Mouse (Mus musculus): Measurements from ENCODE around the gene Klhl10. TPM values are rescaled to one million over a fixed set of nuclear protein-coding genes. Genes with fewer than 3 reads are reported as not detected.

Gene Klhl10
- total RNA-seq, 2 experiments from 2014 or later = not detected

Other genes starting within 250 kb of the Klhl10 start
- not detected in 2 replicates for gene Krt9, start 248.7 kb upstream of the Klhl10 start, total RNA-seq (2014; fragmentation: Nextera tagmentation)
- gene Krt9, start 248.7 kb upstream of the Klhl10 start, total RNA-seq (2017) = not detected in 2 replicates
- gene Krt14, start 234.4 kb upstream of the Klhl10 start, total RNA-seq (2014; fragmentation: Nextera tagmentation) = not detected in 2 replicates
- not detected in 2 replicates for gene Krt14, start 234.4 kb upstream of the Klhl10 start, total RNA-seq (2017)
- gene Krt16, start 193.0 kb upstream of the Klhl10 start, total RNA-seq (2014; fragmentation: Nextera tagmentation) = not detected in 2 replicates
- gene Krt16, start 193.0 kb upstream of the Klhl10 start, total RNA-seq (2017) = not detected in 2 replicates
- gene Krt17, start 180.9 kb upstream of the Klhl10 start, total RNA-seq (2014; fragmentation: Nextera tagmentation) = not detected in 2 replicates
- gene Krt17, start 180.9 kb upstream of the Klhl10 start, total RNA-seq (2017) = not detected in 2 replicates
- gene Krt42, start 172.0 kb upstream of the Klhl10 start, total RNA-seq (2014; fragmentation: Nextera tagmentation) = not detected in 2 replicates
- not detected in 2 replicates for gene Krt42, start 172.0 kb upstream of the Klhl10 start, total RNA-seq (2017)
- gene Eif1, start 122.0 kb upstream of the Klhl10 start, total RNA-seq (2014; fragmentation: Nextera tagmentation) = 716 and 727 TPM in 2 replicates
- 109 and 139 TPM in 2 replicates for gene Eif1, start 122.0 kb upstream of the Klhl10 start, total RNA-seq (2017)
- not detected in 2 replicates for gene Gast, start 107.5 kb upstream of the Klhl10 start, total RNA-seq (2014; fragmentation: Nextera tagmentation)
- not detected in 2 replicates for gene Gast, start 107.5 kb upstream of the Klhl10 start, total RNA-seq (2017)
- not detected in 2 replicates for gene Hap1, start 85.8 kb upstream of the Klhl10 start, total RNA-seq (2014; fragmentation: Nextera tagmentation)
- not detected in 2 replicates for gene Hap1, start 85.8 kb upstream of the Klhl10 start, total RNA-seq (2017)
- 4.8 and 6.7 TPM in 2 replicates for gene Jup, start 44.2 kb upstream of the Klhl10 start, total RNA-seq (2014; fragmentation: Nextera tagmentation)
- gene Jup, start 44.2 kb upstream of the Klhl10 start, total RNA-seq (2017) = 1.4 and 4.2 TPM in 2 replicates
- not detected in 2 replicates for gene P3h4, start 27.1 kb upstream of the Klhl10 start, total RNA-seq (2014; fragmentation: Nextera tagmentation)
- gene P3h4, start 27.1 kb upstream of the Klhl10 start, total RNA-seq (2017) = 0.26 TPM in 1 of 2 replicates, not detected in the other
- not detected in 2 replicates for gene Fkbp10, start 26.2 kb upstream of the Klhl10 start, total RNA-seq (2014; fragmentation: Nextera tagmentation)
- not detected in 2 replicates for gene Fkbp10, start 26.2 kb upstream of the Klhl10 start, total RNA-seq (2017)
- gene Nt5c3b, start 109 bp upstream of the Klhl10 start, total RNA-seq (2014; fragmentation: Nextera tagmentation) = 46.9 and 50.7 TPM in 2 replicates
- gene Nt5c3b, start 109 bp upstream of the Klhl10 start, total RNA-seq (2017) = 23.3 and 31.3 TPM in 2 replicates
- gene Klhl11, start 30.8 kb downstream of the Klhl10 start, total RNA-seq (2014; fragmentation: Nextera tagmentation) = 7.0 and 10.1 TPM in 2 replicates
- gene Klhl11, start 30.8 kb downstream of the Klhl10 start, total RNA-seq (2017) = 16.7 and 21.3 TPM in 2 replicates
- 93.5 and 98.0 TPM in 2 replicates for gene Acly, start 86.1 kb downstream of the Klhl10 start, total RNA-seq (2014; fragmentation: Nextera tagmentation)
- 101 and 107 TPM in 2 replicates for gene Acly, start 86.1 kb downstream of the Klhl10 start, total RNA-seq (2017)
- 3.7 TPM in 1 of 2 replicates, not detected in the other for gene Ttc25, start 103.7 kb downstream of the Klhl10 start, total RNA-seq (2014; fragmentation: Nextera tagmentation)
- 0.31 TPM in 1 of 2 replicates, not detected in the other for gene Ttc25, start 103.7 kb downstream of the Klhl10 start, total RNA-seq (2017)
- gene Cnp, start 133.0 kb downstream of the Klhl10 start, total RNA-seq (2014; fragmentation: Nextera tagmentation) = 27.9 and 31.0 TPM in 2 replicates
- 16.2 and 20.9 TPM in 2 replicates for gene Cnp, start 133.0 kb downstream of the Klhl10 start, total RNA-seq (2017)
- 30.0 and 34.2 TPM in 2 replicates for gene Nkiras2, start 177.3 kb downstream of the Klhl10 start, total RNA-seq (2014; fragmentation: Nextera tagmentation)
- 14.2 and 16.9 TPM in 2 replicates for gene Nkiras2, start 177.3 kb downstream of the Klhl10 start, total RNA-seq (2017)
- 80.5 and 129 TPM in 2 replicates for gene Dnajc7, start 178.3 kb downstream of the Klhl10 start, total RNA-seq (2014; fragmentation: Nextera tagmentation)
- gene Dnajc7, start 178.3 kb downstream of the Klhl10 start, total RNA-seq (2017) = 90.1 and 115 TPM in 2 replicates

Data from granulocyte monocyte progenitor cell, adult 5-6 weeks (primary cell).